Mouse (Mus musculus): ENCODE results near the gene St3gal3. TPM values are rescaled to one million over a fixed set of nuclear protein-coding genes. Genes with fewer than 3 reads are reported as not detected.

St3gal3 gene
- total and polyA plus RNA-seq, 3 experiments = 54.9 to 70.6 (median 55.8) TPM

DNA sequence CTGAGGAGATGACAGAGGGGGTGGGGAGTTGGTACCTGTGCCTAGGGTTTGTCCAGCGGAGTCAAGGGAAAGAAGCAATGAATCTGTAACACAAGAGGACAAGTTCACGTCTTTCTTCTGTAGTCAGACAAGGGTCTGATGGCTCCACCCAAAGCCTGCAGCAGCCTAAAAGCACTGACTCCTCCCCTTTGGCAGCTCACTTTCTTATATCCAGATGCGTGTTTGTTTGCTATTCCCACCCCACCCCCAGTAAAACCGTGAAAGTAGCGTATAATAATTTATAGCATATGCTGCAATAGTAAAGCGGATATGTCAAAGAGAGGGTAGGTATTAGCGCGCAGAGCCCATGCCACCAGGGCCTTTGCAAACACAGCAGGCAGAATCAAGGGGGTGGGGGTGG is 80.1 kb downstream of the St3gal3 start:
- H3K27me3 ChIP-seq (ENCODE audit: control insufficient read depth, insufficient read depth, low read length) = no peaks in the 10 kb centered on the region
- H3K27ac ChIP-seq = no peak overlapping the region
- peaks cover 11% of the 10 kb centered on the region for H3K4me1 ChIP-seq (ENCODE audit: control insufficient read depth, insufficient read depth, low read length)
- no peak for TF ChIP-seq POLR2A (IDR thresholded peaks at IDR 0.05; ENCODE audit: insufficient read depth, low read depth, low read length)
- no peak for TF ChIP-seq CTCF (IDR thresholded peaks at IDR 0.05)
- no peak for TF ChIP-seq EP300 (IDR thresholded peaks at IDR 0.05; ENCODE audit: insufficient read depth, low read depth, low read length)
- 87% methylated on average over 8 of the region's 8 CpGs for WGBS
- H3K36me3 ChIP-seq (ENCODE audit: control insufficient read depth, insufficient read depth, low read length) = no peaks in the 10 kb centered on the region
- H3K9ac ChIP-seq (ENCODE audit: low read depth, low read length) = no peak overlapping the region
- H3K79me2 ChIP-seq (replicated peaks; ENCODE audit: control insufficient read depth, insufficient read depth, low read length) = no peaks in the 10 kb centered on the region
- no peak overlapping the region for H3K4me3 ChIP-seq
- intact Hi-C loops (cut with DNase I) = no loop called here
- DNase-seq = no peak

- Histone ChIP-seq H3K27me3 (ENCODE audit: control insufficient read depth, insufficient read depth, low read length) (no peaks in the 10 kb centered on the region), H3K27ac (no peak overlapping the region), H3K36me3 (ENCODE audit: control insufficient read depth, insufficient read depth, low read length) (no peaks in the 10 kb centered on the region), H3K4me1 (ENCODE audit: control insufficient read depth, insufficient read depth, low read length) (peaks cover 13% of the 10 kb centered on the region), H3K79me2 (replicated peaks; ENCODE audit: control insufficient read depth, insufficient read depth, low read length) (no peaks in the 10 kb centered on the region), H3K9ac (ENCODE audit: low read depth, low read length) (no peak overlapping the region), H3K4me3 (no peak overlapping the region)
- TF ChIP-seq EP300 (IDR thresholded peaks at IDR 0.05; ENCODE audit: insufficient read depth, low read depth, low read length) = no peak
- 89% methylated on average over 6 of the region's 6 CpGs for WGBS
- intact Hi-C loops (cut with DNase I) = no loop called here
- DNase-seq = no peak
Observed at GRCm38 (mm10) chr4:118053904-118054303, 80.8 kb downstream of the St3gal3 start.

GRCm38 (mm10) chr4:118049606-118050302 is 85.0 kb downstream of the St3gal3 start:
- H3K4me3 ChIP-seq = no peak overlapping the region
- peaks cover 7% of the 10 kb centered on the region for H3K4me1 ChIP-seq (ENCODE audit: control insufficient read depth, insufficient read depth, low read length)
- no peaks in the 10 kb centered on the region for H3K27me3 ChIP-seq (ENCODE audit: control insufficient read depth, insufficient read depth, low read length)
- DNase-seq = no peak
- no peaks in the 10 kb centered on the region for H3K36me3 ChIP-seq (ENCODE audit: control insufficient read depth, insufficient read depth, low read length)
- no peak overlapping the region for H3K9ac ChIP-seq (ENCODE audit: low read depth, low read length)
- H3K79me2 ChIP-seq (replicated peaks; ENCODE audit: control insufficient read depth, insufficient read depth, low read length) = no peaks in the 10 kb centered on the region
- intact Hi-C loops (cut with DNase I) = no loop called here
- no peak overlapping the region for H3K27ac ChIP-seq
- no peak for TF ChIP-seq POLR2A (IDR thresholded peaks at IDR 0.05; ENCODE audit: insufficient read depth, low read depth, low read length)
- TF ChIP-seq CTCF (IDR thresholded peaks at IDR 0.05) = no peak
- no peak for TF ChIP-seq EP300 (IDR thresholded peaks at IDR 0.05; ENCODE audit: insufficient read depth, low read depth, low read length)
- 31% methylated on average over 12 of the region's 12 CpGs for WGBS

GRCm38 (mm10) chr4:118044510-118044909 is 90.2 kb downstream of the St3gal3 start:
- H3K4me3 ChIP-seq = no peak overlapping the region
- no peaks in the 10 kb centered on the region for H3K36me3 ChIP-seq (ENCODE audit: control insufficient read depth, insufficient read depth, low read length)
- no peak overlapping the region for H3K27ac ChIP-seq
- H3K79me2 ChIP-seq (replicated peaks; ENCODE audit: control insufficient read depth, insufficient read depth, low read length) = no peaks in the 10 kb centered on the region
- H3K9ac ChIP-seq (ENCODE audit: low read depth, low read length) = no peak overlapping the region
- WGBS = 74% methylated on average over 9 of the region's 9 CpGs
- H3K4me1 ChIP-seq (ENCODE audit: control insufficient read depth, insufficient read depth, low read length) = peaks cover 2% of the 10 kb centered on the region
- H3K27me3 ChIP-seq (ENCODE audit: control insufficient read depth, insufficient read depth, low read length) = no peaks in the 10 kb centered on the region
- DNase-seq = no peak
- intact Hi-C loops (cut with DNase I) = no loop called here
- no peak for TF ChIP-seq POLR2A (IDR thresholded peaks at IDR 0.05; ENCODE audit: insufficient read depth, low read depth, low read length)
- no peak for TF ChIP-seq CTCF (IDR thresholded peaks at IDR 0.05)
- no peak for TF ChIP-seq EP300 (IDR thresholded peaks at IDR 0.05; ENCODE audit: insufficient read depth, low read depth, low read length)

- intact Hi-C loops (cut with DNase I) = no loop called here
- WGBS = 90% methylated on average over 8 of the region's 8 CpGs
Observed at GRCm38 (mm10) chr4:118043331-118044002, 91.2 kb downstream of the St3gal3 start.

GRCm38 (mm10) chr4:118042671-118043320 is 91.9 kb downstream of the St3gal3 start:
- Histone ChIP-seq H3K36me3 (ENCODE audit: control insufficient read depth, insufficient read depth, low read length) (no peaks in the 10 kb centered on the region), H3K4me1 (ENCODE audit: control insufficient read depth, insufficient read depth, low read length) (no peaks in the 10 kb centered on the region; the same call in 1 of the 2 replicates), H3K9ac (ENCODE audit: low read depth, low read length) (no peak overlapping the region), H3K27me3 (ENCODE audit: control insufficient read depth, insufficient read depth, low read length) (no peaks in the 10 kb centered on the region), H3K4me3 (no peak overlapping the region), H3K27ac (no peak overlapping the region), H3K79me2 (replicated peaks; ENCODE audit: control insufficient read depth, insufficient read depth, low read length) (no peaks in the 10 kb centered on the region)
- intact Hi-C loops (cut with DNase I) = no loop called here
- WGBS = 70% methylated on average over 7 of the region's 7 CpGs
- no peak for DNase-seq
- TF ChIP-seq EP300 (IDR thresholded peaks at IDR 0.05; ENCODE audit: insufficient read depth, low read depth, low read length) (no peak), CTCF (IDR thresholded peaks at IDR 0.05) (no peak), POLR2A (IDR thresholded peaks at IDR 0.05; ENCODE audit: insufficient read depth, low read depth, low read length) (no peak)

More at GRCm38 (mm10) chr4:118043331-118044002, 91.2 kb downstream of the St3gal3 start:
- Histone ChIP-seq H3K4me1 (ENCODE audit: control insufficient read depth, insufficient read depth, low read length) (no peaks in the 10 kb centered on the region; the same call in 1 of the 2 replicates), H3K36me3 (ENCODE audit: control insufficient read depth, insufficient read depth, low read length) (no peaks in the 10 kb centered on the region), H3K27ac (no peak overlapping the region), H3K27me3 (ENCODE audit: control insufficient read depth, insufficient read depth, low read length) (no peaks in the 10 kb centered on the region), H3K79me2 (replicated peaks; ENCODE audit: control insufficient read depth, insufficient read depth, low read length) (no peaks in the 10 kb centered on the region), H3K4me3 (no peak overlapping the region), H3K9ac (ENCODE audit: low read depth, low read length) (no peak overlapping the region)
- DNase-seq = no peak
- TF ChIP-seq POLR2A (IDR thresholded peaks at IDR 0.05; ENCODE audit: insufficient read depth, low read depth, low read length) (no peak), EP300 (IDR thresholded peaks at IDR 0.05; ENCODE audit: insufficient read depth, low read depth, low read length) (no peak), CTCF (IDR thresholded peaks at IDR 0.05) (no peak)
